Mouse (Mus musculus) splenic B cell, adult 2 months (primary cell): ENCODE data around the gene H2-DMa.

Experiments
- DNase-seq: peaks from one replicate; pipeline ENCODE4 v3.0.0-alpha.2; 2011; ENCODE audit warnings: low read depth, low spot score
- H3K27me3 ChIP-seq: 2 replicates; pipeline ENCODE4 v1.6.1; 2012; ENCODE audit warnings: mild to moderate bottlenecking, low read length, moderate library complexity, mixed read lengths; ENCODE audit not compliant: control insufficient read depth, poor library complexity, insufficient read depth, severe bottlenecking
- H3K36me3 ChIP-seq: 2 replicates; pipeline ENCODE4 v1.6.1; 2012; ENCODE audit warnings: mild to moderate bottlenecking, low read length, moderate library complexity, mixed read lengths; ENCODE audit not compliant: control insufficient read depth, poor library complexity, insufficient read depth, severe bottlenecking

H2-DMa gene

DNA sequence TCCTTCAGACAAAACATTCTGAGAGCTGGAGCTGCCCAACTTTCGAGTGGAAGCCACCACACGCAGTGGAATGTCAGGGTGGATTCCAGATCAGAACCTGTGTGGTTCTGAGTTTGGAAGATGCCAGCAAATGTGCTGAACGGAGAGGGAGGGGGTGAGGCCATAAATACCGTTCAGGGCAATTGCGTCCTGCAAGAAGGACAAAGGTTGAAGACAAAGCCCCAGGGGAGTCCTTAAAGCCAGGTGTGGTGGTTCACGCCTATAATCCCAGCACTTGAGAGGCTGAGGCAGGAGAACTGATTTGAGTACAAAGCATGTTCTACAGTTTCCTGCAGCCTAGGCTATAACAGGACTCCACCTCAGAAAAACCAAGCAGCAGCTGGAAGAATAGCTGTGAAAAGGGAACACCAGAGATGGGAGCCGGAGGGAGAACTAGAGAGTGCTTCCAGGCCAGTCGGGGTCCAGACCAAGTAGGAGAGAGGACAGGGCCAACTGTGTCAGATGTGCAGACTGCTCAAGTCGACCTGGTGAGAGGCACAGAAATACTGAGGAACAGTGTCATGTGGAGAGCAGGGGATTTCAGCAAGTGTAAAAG lies 7.6 kb downstream of the H2-DMa start:
- Histone ChIP-seq H3K36me3 (no peaks in the 10 kb centered on the region), H3K27me3 (no peaks in the 10 kb centered on the region)
- DNase-seq, result no peak

DNA sequence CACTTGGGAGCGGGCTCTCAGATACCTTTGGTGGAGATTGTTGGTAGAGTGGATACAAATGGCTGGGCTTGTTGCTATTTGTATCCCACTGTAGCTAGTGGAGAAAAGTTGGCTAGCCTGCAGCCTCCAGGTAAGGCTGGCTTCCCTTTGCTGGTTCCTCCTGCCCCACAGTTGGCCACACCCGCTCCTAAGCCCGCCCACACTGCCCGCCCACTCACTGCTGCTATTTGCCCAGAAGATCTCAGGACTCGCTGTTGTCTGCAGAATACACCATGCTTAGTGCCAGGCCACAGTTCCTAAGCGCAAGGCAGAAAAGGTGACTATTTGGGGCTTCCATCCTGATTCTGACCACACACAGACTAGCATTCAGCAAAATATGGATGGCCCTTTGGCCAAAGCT lies 8.1 kb downstream of the H2-DMa start:
- peak; percentile 86 for DNase-seq
- Histone ChIP-seq H3K27me3 (no peaks in the 10 kb centered on the region), H3K36me3 (no peaks in the 10 kb centered on the region)

DNA sequence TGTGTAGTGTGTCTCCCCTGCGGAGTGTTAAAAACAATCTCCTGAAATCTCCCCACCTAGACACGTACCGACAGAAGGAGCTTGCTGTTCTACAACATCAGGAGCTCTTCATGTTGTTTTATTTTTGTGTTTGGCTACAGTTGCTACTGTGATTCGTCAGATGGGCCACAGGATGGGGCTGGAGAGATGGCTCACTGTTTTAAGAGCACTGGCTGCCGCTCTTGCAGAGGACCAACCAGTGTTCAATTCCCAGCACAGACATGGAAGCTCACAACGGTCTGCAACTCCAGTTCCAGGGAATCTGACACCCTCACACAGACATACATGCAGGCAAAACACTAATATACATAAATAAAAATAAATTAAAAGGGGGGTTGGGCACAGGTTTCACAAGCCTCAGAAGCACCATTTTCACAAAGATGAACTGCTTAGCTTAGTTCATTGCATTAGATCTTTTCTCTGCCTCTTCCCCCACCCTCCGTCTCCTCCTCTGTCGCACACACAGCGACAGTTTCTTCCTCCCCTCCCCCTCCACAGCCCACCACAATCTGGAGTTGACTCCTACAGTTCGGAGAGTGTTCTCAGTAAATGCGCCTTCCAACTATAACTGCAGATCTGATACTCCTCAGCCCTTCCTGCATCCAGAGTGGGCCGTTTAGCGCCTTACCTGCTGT lies 9.1 kb downstream of the H2-DMa start:
- Histone ChIP-seq H3K27me3 (no peaks in the 10 kb centered on the region), H3K36me3 (no peaks in the 10 kb centered on the region)
- DNase-seq, result peak; percentile 54

DNA sequence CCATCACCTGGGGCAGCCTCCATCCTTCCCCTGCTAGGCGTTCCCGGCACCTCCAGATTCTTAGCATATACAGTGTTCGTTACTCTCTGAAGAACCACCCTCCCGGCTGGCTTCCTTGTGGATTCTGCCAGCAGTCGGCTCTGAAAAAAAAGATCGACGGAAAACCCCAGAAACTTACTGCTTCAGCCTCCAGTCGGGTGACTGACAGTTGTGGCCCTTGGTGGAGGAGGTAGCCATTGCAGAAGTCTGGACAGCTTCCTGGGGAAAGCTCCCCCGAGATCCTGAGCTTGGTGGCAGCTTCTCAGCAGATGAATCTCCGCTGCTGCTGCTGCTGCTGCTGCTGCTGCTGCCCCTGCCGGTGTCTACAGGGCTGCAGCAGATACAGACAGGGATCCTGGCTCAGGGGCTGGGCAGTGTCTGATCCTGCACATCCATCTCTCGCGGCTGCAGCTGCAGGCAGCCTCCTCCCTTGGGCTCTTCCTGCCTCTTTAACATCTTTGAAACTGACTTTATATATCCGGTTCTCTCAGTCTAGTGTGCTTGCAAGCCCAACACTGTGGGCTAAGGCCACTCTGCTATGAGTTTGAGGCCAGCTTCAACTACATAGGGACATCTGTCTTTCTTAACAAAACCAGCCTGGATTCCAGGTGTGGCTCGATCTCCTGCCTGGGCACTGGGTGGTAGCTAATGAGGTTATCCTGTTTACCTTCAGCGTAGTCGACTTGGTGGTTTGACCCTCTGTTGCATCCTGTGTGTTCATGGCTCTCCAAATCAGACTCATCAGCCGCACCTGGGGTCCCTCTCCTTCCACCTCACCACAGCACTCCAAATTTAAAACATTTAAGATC lies 9.8 kb downstream of the H2-DMa start:
- no peaks in the 10 kb centered on the region for H3K36me3 ChIP-seq
- DNase-seq, result peak; percentile 46
- H3K27me3 ChIP-seq, result no peaks in the 10 kb centered on the region

DNA sequence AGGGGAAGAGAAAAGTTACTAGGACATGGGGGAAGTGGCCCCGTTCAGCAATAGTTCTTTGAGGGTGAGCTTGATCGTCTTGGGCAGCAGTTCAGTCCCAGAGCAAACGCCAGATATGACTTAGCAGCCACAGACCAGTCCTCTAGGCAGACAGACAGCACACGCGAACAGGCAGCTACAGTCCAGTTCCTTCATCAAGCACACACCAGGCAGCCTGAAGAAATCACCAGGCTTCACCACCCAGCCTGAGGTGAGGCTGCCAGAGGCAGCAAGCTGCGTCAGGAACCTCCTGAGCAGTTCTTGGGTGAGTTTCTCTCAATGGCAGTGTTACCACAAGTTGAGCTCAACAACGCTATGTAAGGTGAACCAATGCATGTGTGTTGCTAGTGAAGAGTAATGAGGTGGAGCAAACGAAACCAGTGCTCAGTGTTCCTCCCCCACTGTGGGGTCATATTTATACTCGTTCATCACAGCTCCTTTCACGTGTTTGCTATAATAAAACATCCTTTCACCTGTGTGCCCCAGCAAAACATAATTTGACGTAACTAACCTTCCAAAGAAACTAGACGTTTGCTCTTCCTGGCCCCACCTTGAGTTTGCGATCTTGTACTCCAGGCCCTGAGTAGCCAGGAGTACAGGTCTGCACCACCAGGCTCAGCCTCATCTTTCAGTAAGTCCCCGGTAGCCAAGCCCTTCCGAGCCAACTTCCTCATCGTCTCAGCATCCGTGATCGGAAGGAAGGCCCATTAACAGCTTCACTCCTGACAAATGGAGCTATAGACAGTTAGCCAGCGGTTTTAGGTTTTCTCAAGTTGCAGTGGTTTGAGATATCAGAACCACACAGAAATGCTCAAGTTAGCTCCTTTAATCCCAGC lies 11.0 kb downstream of the H2-DMa start:
- H3K27me3 ChIP-seq, result no peaks in the 10 kb centered on the region
- H3K36me3 ChIP-seq, result no peaks in the 10 kb centered on the region
- no peak for DNase-seq

DNA sequence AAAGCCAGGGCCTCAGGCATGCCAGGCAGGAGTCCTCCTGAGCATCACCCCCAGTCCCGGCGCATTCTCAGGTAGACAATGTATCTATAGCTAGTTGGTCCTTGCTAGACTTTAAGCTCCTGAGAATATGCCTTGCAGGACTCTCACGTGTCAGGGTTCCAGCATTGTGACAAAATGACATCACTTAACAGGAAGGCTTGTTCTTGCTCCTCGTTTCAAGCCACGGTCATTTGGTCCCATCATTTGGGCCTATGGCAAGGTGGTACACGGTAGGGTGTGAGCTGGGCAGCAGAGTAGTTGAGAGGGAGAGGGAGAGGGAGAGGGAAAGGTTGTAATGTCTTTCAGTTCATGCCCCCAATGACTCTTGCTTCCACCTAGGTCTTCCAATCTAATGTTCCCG lies 12.6 kb downstream of the H2-DMa start:
- H3K27me3 ChIP-seq, result no peaks in the 10 kb centered on the region

DNA sequence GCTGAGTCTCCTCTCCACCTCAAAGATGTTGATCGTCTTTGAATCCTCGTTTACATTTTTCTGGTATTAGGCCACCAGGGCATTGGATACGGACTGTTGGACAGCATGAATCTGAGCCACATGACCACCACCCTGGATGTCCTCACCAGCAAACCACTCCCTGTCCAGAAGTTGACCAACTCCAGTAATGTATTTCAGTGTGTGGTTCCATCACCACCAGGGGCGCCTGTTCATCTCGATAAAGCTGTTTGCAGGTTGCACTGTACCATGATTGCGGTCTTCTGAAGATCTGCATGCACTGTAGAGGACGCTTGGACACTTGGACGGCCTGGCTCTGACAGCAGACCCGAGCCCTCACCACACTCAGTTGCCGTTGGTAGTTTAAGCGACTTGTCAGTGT lies 13.9 kb downstream of the H2-DMa start:
- Histone ChIP-seq H3K27me3 (no peaks in the 10 kb centered on the region), H3K36me3 (peaks cover 13% of the 10 kb centered on the region)
- peak; percentile 54 for DNase-seq

More for the DNA sequence above, 12.6 kb downstream of the H2-DMa start:
- no peaks in the 10 kb centered on the region for H3K36me3 ChIP-seq
- no peak for DNase-seq

DNA sequence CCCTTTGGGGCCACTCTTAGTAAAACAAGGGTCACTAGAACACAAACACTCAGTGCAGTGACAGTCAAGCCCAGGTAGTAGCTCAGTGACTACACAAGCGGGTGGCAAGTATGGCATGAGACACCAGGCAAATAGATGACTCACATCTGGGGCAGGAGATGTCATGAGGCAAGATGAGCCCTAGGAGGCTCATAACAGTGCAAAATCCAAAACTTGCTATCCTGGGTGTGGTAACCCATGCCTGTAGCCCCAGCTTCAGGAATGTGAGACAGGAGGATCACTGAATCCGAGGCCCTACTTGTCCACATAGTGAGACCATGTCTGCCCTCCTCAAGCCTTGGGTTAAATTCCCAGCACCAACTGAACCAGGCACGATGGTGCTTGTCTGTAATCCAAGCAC lies 15.1 kb downstream of the H2-DMa start:
- DNase-seq, result no peak

DNA sequence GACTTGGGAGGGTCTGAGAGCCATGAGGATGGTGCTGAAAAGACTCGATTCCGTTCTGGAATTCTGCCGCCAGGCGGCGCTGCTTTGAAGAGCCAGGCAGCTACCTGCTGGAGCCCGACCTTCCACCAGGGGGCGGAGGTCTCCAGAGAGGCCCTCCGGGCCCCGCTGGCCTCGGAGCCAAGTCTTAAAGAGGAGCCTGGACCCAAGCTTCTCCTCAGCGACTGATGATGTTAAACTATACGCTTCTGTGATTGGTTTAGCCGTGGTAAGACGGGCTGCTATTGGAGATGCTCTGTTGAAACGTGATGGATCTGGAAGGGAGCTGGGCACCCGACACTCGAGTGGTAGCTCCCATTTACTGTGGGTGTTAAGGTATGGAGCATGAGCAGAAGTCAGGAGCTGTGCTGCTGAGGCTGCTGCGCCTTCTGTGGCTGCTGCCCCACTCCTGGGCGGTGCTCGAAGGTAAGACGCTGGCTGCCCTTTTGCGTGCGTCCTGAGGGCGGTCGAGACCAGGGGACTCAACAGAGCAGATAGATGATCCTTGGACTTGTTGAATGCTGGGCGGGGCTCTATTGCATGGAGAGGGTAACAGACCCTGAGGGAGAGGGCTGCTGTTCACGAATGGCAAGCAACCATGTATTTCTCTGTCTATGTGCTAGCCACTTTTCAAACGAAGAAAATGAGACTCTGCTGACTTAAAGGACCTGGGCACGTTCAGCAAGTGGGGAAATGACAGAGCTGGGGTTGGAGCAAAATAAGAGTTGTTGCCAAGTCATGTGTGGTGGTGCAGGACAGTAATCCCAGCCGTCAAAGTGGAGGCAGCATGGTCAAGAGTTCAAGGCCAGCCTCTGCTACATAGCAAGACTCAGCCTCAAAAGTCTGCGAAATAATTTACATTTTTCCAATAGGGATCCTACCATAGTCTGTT lies 16.2 kb downstream of the H2-DMa start:
- Histone ChIP-seq H3K36me3 (peaks cover 24% of the 10 kb centered on the region), H3K27me3 (no peaks in the 10 kb centered on the region)
- DNase-seq, result peak; percentile 100

More for the DNA sequence above, 15.1 kb downstream of the H2-DMa start:
- H3K27me3 ChIP-seq, result no peaks in the 10 kb centered on the region
- peaks cover 20% of the 10 kb centered on the region for H3K36me3 ChIP-seq

DNA sequence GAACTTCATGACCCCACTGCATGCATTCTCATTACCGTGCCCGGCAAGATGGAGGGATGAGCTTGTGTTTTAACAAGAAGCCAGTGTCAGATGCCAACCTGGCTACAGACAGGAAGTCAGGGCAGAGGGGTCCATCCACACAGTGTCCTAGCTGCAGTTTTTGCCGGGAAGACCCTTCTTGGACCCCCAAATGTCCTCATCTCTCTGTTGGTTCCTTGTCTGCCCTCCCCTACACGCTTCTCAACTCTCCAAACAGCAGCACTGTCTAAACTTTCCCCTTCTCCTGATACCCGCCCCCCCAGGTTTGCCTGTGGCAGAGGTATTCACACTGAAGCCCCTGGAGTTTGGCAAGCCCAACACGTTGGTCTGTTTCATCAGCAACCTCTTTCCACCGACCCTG lies 18.3 kb downstream of the H2-DMa start:
- Histone ChIP-seq H3K27me3 (no peaks in the 10 kb centered on the region), H3K36me3 (peaks cover 24% of the 10 kb centered on the region)
- no peak for DNase-seq

DNA sequence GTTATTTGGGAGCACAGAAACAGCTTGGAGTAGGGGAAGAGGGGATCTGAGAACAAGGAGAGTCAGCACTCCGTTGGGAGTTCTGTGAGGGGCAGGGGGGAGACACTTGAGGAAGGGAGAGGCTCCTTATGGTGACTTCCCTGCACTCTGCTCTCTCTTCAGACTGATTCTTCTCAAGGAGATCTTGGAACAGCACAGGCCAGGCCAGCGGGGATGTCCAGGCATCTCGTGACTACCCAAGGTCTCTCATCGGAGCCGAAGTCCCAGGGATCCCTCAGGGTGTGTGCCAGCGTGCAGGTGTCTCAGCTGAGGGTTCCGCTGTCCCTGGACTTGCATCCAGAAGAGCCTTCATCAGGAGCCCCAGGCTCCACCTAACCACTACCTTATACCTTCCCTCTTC lies 19.3 kb downstream of the H2-DMa start:
- Histone ChIP-seq H3K27me3 (no peaks in the 10 kb centered on the region), H3K36me3 (peaks cover 24% of the 10 kb centered on the region)
- no peak for DNase-seq

DNA sequence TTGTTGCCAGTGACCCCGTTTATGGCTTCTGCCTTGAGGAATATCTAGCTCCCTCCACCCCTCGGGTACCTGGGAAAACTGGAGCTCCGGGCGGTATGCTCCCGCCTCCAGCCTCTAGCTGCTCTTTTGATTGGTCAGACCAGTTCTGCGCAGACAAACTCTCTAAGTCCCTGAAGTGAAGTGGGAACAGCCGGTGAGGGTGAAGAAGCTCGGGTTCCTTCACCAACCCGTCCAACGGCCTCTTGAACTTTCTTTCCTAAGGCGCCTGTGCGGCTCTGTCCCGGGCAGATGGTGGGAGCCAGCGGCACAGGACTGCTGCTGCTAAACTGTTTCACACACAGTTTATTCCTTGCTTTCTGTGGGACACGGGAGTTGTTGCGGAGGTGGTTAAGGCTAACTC lies 20.1 kb downstream of the H2-DMa start:
- Histone ChIP-seq H3K36me3 (peaks cover 24% of the 10 kb centered on the region), H3K27me3 (no peaks in the 10 kb centered on the region)
- DNase-seq, result no peak

DNA sequence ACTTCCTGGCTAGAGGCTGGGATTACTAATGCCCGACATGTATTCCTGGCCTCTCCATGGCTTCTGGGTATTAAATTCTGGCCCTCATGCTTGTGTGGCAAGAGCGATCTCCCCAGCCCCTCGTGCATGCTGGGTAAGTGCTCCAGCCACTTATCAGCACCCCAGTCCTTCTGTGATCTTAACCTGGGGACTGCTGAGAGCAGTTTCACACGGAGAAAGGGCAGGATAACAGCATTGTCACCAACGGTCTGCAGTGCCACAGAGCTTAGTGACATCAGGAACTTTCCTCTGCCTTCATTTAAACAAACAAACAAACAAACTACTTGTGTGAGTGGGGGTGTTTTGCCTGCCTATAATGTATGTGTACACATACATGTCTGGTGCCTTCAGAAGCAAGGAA lies 20.9 kb downstream of the H2-DMa start:
- Histone ChIP-seq H3K27me3 (no peaks in the 10 kb centered on the region), H3K36me3 (peaks cover 24% of the 10 kb centered on the region)
- no peak for DNase-seq

DNA sequence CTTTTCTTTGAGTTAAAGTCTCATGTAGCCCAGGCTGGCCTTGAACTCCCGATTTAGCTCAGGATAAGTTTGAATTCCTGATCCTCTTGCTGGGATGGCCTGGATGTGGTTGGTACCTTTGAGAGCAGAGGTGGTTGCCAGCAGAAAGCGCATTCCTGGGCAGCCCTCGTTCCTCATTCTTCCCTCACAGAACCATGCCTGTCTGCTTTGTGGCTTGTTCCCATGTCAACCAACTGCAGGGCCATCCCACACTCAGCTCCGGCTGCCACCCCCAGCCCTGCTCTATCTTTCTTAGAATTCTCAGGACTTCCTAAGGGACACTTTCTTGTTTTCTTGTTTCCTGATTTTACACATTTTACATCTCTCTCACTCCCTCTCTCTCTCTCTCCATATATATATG lies 22.1 kb downstream of the H2-DMa start:
- DNase-seq, result no peak
- H3K36me3 ChIP-seq, result peaks cover 24% of the 10 kb centered on the region
- no peaks in the 10 kb centered on the region for H3K27me3 ChIP-seq
